In the genomic region with DNA sequence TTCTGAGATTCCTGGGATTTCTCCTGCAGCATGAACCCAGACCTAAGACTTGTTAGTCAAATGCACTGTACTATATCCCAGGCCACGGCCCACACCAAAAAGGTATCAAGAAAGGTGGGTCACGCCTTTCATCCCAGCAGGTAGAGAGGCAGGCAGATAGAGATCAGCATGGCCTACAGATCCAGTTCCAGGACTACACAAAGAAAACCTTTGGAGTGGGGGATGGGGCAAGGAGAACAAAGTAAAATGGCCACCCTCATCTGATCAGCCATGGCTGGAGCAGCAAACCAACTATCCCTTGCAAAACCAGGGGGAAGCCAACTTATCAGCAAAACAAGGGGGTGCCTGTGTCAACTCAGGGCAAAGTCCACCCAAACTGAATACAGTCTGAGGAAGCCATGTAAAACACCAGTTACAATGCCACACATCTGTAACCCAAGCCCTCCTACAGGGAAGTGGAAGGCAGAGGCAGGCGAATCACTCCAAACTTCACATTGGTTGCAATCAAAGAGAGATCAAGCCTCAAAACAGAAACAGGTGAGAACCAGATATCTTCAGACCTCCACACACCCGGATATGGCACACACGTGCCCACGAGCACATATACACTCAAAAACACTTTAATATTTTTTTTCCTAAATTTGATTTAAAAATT, we compare ENCODE assay signal across 10 mouse cellular contexts. TPM values are rescaled to one million over a fixed set of nuclear protein-coding genes. Genes with fewer than 3 reads are reported as not detected.
"Had no signal": no experiment of that assay in that cellular context is flagged by ENCODE, and none has a peak within 500 bp of the region (broad histone marks: within the 10 kb centered on the region; RNA-seq: fewer than 3 reads in every experiment).

No protein-coding gene starts in this region.

- H3K4me1 ChIP-seq: limb, embryonic 13.5 days; neural tube, embryonic 12.5 days had no signal

- DNase-seq: kidney, adult 9 months; kidney, postnatal 10 days; lung, adult 18-20 months; midbrain, embryonic 14.5 days; thymus, postnatal 4 days had no signal

- H3K27ac ChIP-seq: limb, embryonic 13.5 days; liver, embryonic 14.5 days; neural tube, embryonic 12.5 days had no signal

- H3K27me3 ChIP-seq: limb, embryonic 13.5 days; neural tube, embryonic 12.5 days had no signal

- H3K4me3 ChIP-seq: limb, embryonic 13.5 days; neural tube, embryonic 12.5 days had no signal

- H3K9ac ChIP-seq: limb, embryonic 13.5 days; liver, embryonic 14.5 days; neural tube, embryonic 12.5 days had no signal

- H3K4me2 ChIP-seq: limb, embryonic 13.5 days; neural tube, embryonic 12.5 days had no signal

- H3K9me3 ChIP-seq: limb, embryonic 13.5 days; neural tube, embryonic 12.5 days had no signal

RNA-seq across cellular contexts. Expression of gene Fbxo36, which starts 9.3 kb away (rescaled TPM):
- total RNA-seq: monocyte, adult 5-6 weeks; neutrophil, adult 5-6 weeks had no signal
